Mouse (Mus musculus) embryonic facial prominence, embryonic 10.5 days (tissue): ENCODE measurements around the gene Ints4. TPM values are rescaled to one million over a fixed set of nuclear protein-coding genes. Genes with fewer than 3 reads are reported as not detected.
A peak's percentile ranks its signal among the peaks of the same experiment; 100 is the strongest.

Experiments
- DNase-seq: peaks from one replicate; pipeline ENCODE4 v3.0.0-alpha.2; 2017; ENCODE audit warnings: low spot score
- H3K27ac ChIP-seq: fragments of 300-500 bp; sonication (generic); replicated peaks from 2 replicates; pipeline ENCODE4 v1.5.1; 2016; ENCODE audit warnings: mild to moderate bottlenecking
- H3K27me3 ChIP-seq: fragments of 300-500 bp; sonication (generic); replicated peaks from 2 replicates; pipeline ENCODE4 v1.6.1; 2016; ENCODE audit warnings: low read depth, mild to moderate bottlenecking; ENCODE audit not compliant: poor library complexity, severe bottlenecking
- H3K36me3 ChIP-seq: fragments of 300-500 bp; sonication (generic); replicated peaks from 2 replicates; pipeline ENCODE4 v1.6.1; 2016; ENCODE audit warnings: mild to moderate bottlenecking, moderate library complexity
- H3K4me1 ChIP-seq: fragments of 300-500 bp; sonication (generic); 2 replicates; pipeline ENCODE4 v1.6.1; 2016
- H3K4me3 ChIP-seq: fragments of 300-500 bp; sonication (generic); 2 replicates; pipeline ENCODE4 v1.5.1; 2016; ENCODE audit warnings: mild to moderate bottlenecking, moderate library complexity
- H3K9me3 ChIP-seq: fragments of 300-500 bp; sonication (generic); 2 replicates; pipeline ENCODE4 v1.6.1; 2016; ENCODE audit warnings: mild to moderate bottlenecking
- WGBS: fragments of 180-500 bp; shearing (Covaris S2); methylation state at CpG from one replicate; pipeline ENCODE4 v1.1.7; 2016; 5-methylcytosine and 5-hydroxymethylcytosine counted together
- polyA plus RNA-seq: library from polyadenylated mRNA; unstranded; fragments of >200 nt; fragmentation: Nextera tagmentation; extraction: Ambion mirVana; gene quantifications from 2 replicates; pipeline ENCODE4 v1.2.1, GENCODE M21; 2016

Ints4 gene
- polyA plus RNA-seq, 1 experiment from 2014 or later: 67.9 TPM

DNA sequence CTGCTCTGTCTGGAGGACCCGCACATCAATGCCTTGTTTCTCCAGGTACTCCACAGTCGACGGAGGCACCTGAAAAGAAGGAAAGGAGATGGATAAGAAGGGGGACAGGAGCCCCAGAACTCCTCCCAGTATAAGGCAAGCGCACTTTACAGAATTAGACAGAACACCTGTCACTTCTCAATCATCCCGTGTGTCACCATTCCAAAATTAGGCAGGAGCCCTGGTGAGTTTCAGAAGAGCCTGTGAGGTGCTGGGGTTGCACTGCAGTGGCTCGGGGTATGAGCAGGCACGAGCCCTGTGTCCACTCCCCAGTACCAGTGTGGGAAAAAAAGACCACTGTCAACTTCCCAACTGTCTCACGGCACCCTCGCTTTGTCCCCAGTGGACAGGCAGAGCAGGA lies 69.9 kb downstream of the Ints4 start:
- H3K4me3 ChIP-seq: no peak overlapping the region
- H3K4me1 ChIP-seq: no peaks in the 10 kb centered on the region
- WGBS: 87% methylated on average over 9 of the region's 9 CpGs
- no peaks in the 10 kb centered on the region for H3K9me3 ChIP-seq
- no peak for DNase-seq
- H3K36me3 ChIP-seq: no peaks in the 10 kb centered on the region; the same call in 1 of the 2 replicates
- H3K27me3 ChIP-seq: no peaks in the 10 kb centered on the region
- H3K27ac ChIP-seq: no peak overlapping the region

DNA sequence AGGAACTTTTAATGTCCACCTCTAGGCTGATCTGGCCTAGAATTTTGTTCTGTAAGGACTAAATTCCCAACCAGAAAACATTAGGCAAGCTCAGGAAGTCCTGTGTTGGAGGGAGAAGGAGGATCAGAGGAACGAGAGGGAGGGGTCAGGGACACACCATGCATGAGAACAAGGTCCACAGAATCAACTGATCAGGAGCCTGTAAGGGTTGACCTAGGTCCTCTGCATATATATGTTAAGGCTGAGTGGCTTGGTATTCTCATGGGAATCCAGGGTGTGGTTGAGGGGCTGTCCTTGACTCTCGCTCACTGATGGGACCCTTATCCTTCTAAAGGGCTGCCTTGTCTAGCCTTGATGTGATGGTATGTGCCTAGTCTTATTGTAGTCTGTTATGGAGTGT lies 82.8 kb downstream of the Ints4 start:
- WGBS: 89% methylated on average over 2 of the region's 2 CpGs
- H3K27ac ChIP-seq: no peak overlapping the region

DNA sequence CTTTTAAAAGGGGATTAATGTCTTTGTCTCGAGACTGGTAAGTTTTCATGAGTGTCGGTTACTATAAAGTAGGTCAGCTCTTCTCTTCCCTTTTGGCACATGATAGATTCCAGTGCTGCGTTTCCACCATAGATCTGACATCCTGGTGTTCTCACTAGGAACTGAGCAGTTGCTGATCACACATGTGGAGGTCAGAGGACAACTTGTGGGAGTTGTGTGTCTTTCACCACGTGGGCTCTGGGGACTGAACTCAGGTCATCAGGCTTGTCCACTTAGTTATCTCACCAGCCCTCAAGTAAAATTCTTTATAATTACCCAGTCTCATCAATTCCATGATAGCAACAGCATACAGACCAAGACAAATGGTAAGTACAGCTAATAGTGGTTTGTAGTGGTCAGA lies 88.6 kb downstream of the Ints4 start:
- WGBS: 82% methylated on average over 4 of the region's 4 CpGs
- H3K27me3 ChIP-seq: no peaks in the 10 kb centered on the region
- H3K27ac ChIP-seq: no peak overlapping the region
- DNase-seq: no peak
- no peaks in the 10 kb centered on the region for H3K4me1 ChIP-seq
- H3K4me3 ChIP-seq: no peak overlapping the region
- H3K9me3 ChIP-seq: no peaks in the 10 kb centered on the region
- H3K36me3 ChIP-seq: peaks cover 7% of the 10 kb centered on the region

More for the DNA sequence above, 82.8 kb downstream of the Ints4 start:
- H3K9me3 ChIP-seq: no peaks in the 10 kb centered on the region
- H3K4me1 ChIP-seq: no peaks in the 10 kb centered on the region
- no peak overlapping the region for H3K4me3 ChIP-seq
- no peaks in the 10 kb centered on the region for H3K27me3 ChIP-seq
- H3K36me3 ChIP-seq: no peaks in the 10 kb centered on the region
- DNase-seq: no peak

DNA sequence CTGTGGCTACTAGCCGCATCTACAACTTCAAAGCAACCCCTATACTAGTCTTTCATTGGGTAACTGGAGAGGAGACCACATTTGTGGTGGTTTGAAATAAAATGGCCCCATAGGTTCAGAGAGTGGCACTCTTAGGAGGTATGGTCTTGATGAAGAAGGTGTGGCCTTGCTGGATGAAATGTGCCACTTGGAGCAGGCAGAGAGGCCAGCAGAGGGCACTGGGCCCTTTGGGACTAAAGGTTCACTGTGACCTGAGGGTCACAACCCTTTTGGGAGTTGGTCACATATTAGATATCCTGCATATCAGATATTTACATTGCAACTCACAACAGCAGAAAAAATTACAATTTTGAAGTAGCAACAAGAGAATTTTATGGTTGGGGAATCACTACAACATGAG lies 89.6 kb downstream of the Ints4 start:
- peaks cover 7% of the 10 kb centered on the region for H3K36me3 ChIP-seq
- no peak overlapping the region for H3K4me3 ChIP-seq
- no peaks in the 10 kb centered on the region for H3K27me3 ChIP-seq
- no peak for DNase-seq
- H3K9me3 ChIP-seq: no peaks in the 10 kb centered on the region
- no peak overlapping the region for H3K27ac ChIP-seq
- WGBS: 91% methylated on average over 1 of the region's 1 CpGs
- H3K4me1 ChIP-seq: no peaks in the 10 kb centered on the region

DNA sequence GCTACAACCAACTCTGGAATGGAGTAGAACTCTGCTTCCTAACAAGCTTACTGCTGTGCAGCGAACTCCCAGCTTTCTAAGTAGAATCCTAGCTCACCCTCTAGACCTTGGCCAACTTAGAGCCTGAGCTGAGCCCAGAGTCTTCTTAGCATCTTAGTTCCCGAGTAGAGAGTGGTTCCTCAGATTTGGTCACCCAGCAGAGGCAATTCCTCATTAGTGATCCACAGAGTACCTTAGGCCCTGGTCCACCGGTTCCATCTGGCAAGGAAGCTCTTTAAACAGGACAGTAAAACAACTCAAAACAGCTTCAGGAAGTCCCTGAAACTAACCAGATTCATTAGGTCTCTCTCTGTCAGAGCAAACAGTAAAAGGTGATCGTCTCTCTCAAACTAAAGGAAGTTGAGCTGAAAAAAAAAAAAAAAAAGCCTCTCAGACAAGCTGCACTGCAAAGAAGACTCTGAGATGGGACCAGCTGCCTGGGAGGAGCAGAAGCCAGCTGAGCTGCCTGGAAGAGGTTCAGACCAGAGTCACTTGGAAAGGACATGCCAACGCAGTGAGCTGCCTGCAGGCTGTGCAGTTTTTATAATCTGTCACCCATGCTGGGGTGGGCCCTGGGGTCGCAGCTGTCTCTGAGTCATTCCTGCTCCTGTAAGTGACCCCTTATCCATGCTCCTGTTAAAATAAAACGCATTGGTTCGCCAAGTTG lies 97.8 kb downstream of the Ints4 start:
- Histone ChIP-seq H3K36me3 (peaks cover 7% of the 10 kb centered on the region), H3K4me3 (peak overlapping the region; percentile 99), H3K27me3 (no peaks in the 10 kb centered on the region), H3K9me3 (no peaks in the 10 kb centered on the region), H3K27ac (peak overlapping the region; percentile 99), H3K4me1 (peaks cover 14% of the 10 kb centered on the region)
- WGBS: 35% methylated on average over 8 of the region's 8 CpGs
- peak; percentile 43 for DNase-seq

DNA sequence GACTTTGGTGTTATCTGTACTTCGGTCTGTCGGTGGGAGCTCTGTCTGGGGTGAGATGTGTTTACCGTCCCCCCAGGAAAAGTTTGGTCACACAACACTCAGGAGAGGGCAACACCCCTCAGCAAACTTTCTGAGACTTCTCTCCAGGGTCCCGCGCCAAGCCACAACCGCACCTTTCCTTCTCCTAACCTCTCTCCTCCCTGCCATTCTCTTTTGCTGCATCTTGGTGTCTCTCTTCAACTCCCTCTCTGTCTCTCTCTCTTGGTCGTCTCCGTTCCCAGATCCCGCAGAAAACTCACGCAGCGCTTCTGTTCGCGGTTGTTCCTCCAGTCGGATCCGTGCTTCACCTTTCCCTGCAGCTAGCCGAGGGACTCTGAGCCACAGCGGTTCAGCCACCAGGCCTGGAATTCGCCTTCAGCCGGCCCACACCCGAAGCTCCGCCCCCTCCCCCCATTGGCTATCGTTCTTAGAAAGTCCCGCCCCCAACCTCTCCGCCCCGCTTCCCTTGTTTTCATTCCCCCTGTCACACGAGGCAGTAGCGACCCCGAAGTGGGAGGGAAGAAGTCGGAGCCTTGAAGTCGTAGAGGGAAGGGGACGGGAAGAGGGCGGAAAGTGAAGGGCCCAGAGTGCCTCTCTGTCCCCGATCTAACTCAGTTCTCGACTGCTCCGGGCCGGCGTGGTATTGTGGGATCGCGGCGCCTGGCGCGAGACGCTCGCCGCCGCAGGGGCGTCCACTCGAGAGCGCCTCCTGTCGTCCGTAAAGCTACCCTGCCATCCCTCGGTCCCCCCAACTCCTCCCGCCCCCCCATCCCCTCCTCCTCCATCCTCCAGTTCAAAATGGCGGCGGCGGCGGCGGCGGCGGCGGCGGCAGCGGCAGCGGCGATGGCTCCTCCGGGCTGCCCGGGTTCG lies 98.6 kb downstream of the Ints4 start, which contains the start of the genes Aamdc and Rsf1:
TSS of gene Aamdc (minus strand) at position 431 of the 909 bp plus-strand sequence.
TSS of gene Rsf1 (plus strand) at position 823 of the 909 bp plus-strand sequence.
- Histone ChIP-seq H3K36me3 (peaks cover under 1% of the 10 kb centered on the region; the same call in 1 of the 2 replicates), H3K27me3 (no peaks in the 10 kb centered on the region), H3K4me3 (peak within 1 kb of the TSS; percentile 99), H3K9me3 (no peaks in the 10 kb centered on the region), H3K4me1 (peaks cover 14% of the 10 kb centered on the region), H3K27ac (peak within 1 kb of the TSS; percentile 99)
- DNase-seq: peak; percentile 97
- 1% methylated on average over 67 of the region's 68 CpGs for WGBS

DNA sequence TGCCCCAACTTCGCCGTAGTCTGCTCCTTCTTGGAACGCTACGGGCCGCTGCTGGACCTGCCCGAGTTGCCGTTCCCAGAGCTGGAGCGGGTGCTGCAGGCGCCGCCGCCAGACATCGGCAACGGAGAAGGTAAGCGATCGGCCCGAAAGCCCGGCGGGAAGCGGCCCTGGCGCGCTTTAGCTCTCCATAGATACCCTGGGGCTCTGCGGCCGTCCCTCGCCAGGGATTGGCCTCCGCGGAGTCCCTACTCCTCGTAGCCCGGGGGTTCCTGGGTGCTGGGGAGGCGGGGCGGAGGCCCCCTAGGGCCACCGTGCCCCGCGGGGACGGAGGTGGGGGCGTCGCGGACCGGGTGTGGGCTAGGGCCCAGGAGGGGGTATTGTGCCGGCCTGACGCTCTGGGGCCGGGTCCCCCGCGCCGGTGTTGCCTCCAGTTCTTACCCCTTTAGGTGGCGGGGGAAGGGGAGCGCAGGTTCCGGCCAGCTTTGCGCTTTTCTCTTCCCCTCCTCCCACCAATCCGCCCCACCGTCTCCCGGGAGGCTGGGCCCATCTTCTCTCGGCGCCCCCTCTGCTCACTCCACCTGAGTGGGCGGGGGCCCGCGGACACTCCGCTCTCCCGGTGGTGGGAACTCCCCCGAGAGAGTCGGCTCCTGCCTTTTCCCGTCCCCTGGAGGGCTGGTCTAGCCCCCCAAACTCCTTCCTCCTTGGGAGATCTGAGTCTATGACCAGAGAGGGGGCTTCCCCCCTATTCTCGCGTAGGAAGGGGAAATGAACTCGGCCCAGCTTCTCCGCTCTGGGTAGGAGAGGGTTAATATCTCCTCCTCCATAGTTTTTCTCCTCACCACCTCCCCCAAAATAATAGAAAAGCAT lies 99.5 kb downstream of the Ints4 start:
- peak; percentile 71 for DNase-seq
- under 1% methylated on average over 64 of the region's 65 CpGs for WGBS
- Histone ChIP-seq H3K9me3 (no peaks in the 10 kb centered on the region), H3K36me3 (no peaks in the 10 kb centered on the region), H3K27ac (peak overlapping the region; percentile 99), H3K27me3 (no peaks in the 10 kb centered on the region), H3K4me1 (peaks cover 14% of the 10 kb centered on the region), H3K4me3 (peak overlapping the region; percentile 99)

DNA sequence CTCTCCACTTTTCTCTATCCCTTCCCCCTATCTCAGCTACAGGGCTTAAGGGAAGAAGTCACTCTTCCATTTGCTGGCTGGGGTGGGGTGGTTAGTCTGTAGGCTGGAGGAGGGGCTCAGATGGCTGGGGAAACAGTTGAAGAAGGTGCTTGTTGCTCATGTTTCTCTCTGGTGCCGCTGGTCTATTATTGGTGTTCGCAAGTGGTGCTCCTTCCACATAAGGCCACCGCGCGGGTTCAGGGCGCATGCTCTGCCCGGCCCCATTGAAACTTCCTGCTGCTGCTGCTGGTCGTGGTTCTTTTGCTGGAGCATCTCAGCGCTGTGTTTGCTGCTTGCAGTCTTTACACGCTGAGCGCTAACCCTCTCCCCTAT lies 100.1 kb downstream of the Ints4 start:
- H3K9me3 ChIP-seq: no peaks in the 10 kb centered on the region
- DNase-seq: peak; percentile 90
- under 1% methylated on average over 11 of the region's 11 CpGs for WGBS
- H3K27ac ChIP-seq: peak overlapping the region; percentile 99
- H3K4me1 ChIP-seq: peaks cover 14% of the 10 kb centered on the region
- no peaks in the 10 kb centered on the region for H3K27me3 ChIP-seq
- H3K4me3 ChIP-seq: peak overlapping the region; percentile 99
- H3K36me3 ChIP-seq: no peaks in the 10 kb centered on the region

DNA sequence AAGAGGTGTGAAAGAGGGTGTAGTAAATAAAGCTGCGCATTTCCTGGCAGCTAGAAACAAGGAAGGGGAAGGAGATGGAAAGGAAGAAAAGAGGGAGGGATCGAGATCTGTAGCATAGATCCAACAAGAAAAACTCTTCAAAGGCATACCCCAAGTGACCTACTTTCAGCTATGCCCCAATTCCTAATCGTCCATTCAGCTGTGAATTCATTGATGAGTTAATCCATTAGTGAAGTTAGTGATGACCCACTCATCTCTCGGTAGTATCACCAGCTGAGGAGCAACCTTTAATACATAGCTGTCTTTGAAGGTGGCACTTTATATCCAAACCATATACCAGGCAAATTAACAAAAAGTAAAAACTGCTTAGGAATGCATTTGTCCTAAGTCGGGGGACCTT lies 107.8 kb downstream of the Ints4 start:
- Histone ChIP-seq H3K27me3 (no peaks in the 10 kb centered on the region), H3K4me3 (no peak overlapping the region), H3K9me3 (no peaks in the 10 kb centered on the region), H3K36me3 (peaks cover 29% of the 10 kb centered on the region), H3K4me1 (peaks cover 19% of the 10 kb centered on the region), H3K27ac (no peak overlapping the region)
- WGBS: 85% methylated on average over 5 of the region's 5 CpGs
- no peak for DNase-seq

DNA sequence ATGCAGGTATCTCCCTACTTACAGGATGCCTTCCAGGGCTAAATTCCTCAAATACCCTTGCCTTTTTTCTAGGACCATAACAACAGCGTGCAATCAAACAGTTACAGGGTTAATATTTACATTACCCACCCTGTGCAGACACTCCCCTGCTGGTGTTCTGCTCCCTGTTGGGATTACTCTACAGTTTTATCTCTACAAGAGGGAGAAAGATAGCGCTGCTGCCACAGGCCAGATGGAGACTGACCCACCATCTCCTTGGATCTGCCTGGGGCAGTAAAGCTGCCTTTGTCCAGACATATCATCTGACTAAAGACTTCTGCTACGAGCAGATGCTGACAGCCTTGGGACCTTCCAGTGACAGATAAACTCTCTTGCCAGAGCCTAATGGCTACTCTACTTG lies 109.7 kb downstream of the Ints4 start:
- no peak for DNase-seq
- Histone ChIP-seq H3K4me1 (peaks cover 19% of the 10 kb centered on the region), H3K9me3 (no peaks in the 10 kb centered on the region), H3K36me3 (peaks cover 45% of the 10 kb centered on the region), H3K27me3 (no peaks in the 10 kb centered on the region), H3K4me3 (no peak overlapping the region), H3K27ac (no peak overlapping the region)
- 53% methylated on average over 3 of the region's 3 CpGs for WGBS
